In genomic region chr14:103477959-103478358, GRCm38 (mm10) we compare ENCODE assay signal across 23 mouse cellular contexts. TPM values are rescaled to one million over a fixed set of nuclear protein-coding genes. Genes with fewer than 3 reads are reported as not detected.
DNase-seq lines count a peak whose midpoint lies in the region; ATAC-seq and TF ChIP-seq lines count a peak whose summit lies in the region.
"Had no signal": no experiment of that assay in that cellular context is flagged by ENCODE, and none has a peak within 500 bp of the region (broad histone marks: within the 10 kb centered on the region; RNA-seq: fewer than 3 reads in every experiment).

No protein-coding gene starts in this region.

- TF ChIP-seq POLR2A in liver, adult 2 months (IDR thresholded peaks at IDR 0.05; ENCODE audit: extremely low read depth, insufficient read depth, low read length) = no peak
- TF ChIP-seq POLR2A in CH12.LX (IDR thresholded peaks at IDR 0.05; ENCODE audit: low read depth, low read length) = no peak
- no peak for TF ChIP-seq POLR2A in thymus, adult 2 months (IDR thresholded peaks at IDR 0.05; ENCODE audit: control insufficient read depth, extremely low read depth, insufficient read depth, low read length, poor library complexity)

- no peaks in the 10 kb centered on the region for H3K4me1 ChIP-seq in liver, adult 2 months (ENCODE audit: control insufficient read depth, insufficient read depth, low read length)
- H3K4me1 ChIP-seq in liver, embryonic 12.5 days = no peaks in the 10 kb centered on the region
- peaks cover 21 to 44% of the 10 kb centered on the region in 2 experiments for H3K4me1 ChIP-seq in CH12.LX (ENCODE audit: control insufficient read depth in 1 of 2, insufficient read depth in 2 of 2)
- 0 out of 2 replicates have a peak, but pooled peaks cover 2% of the 10 kb centered on the region for H3K4me1 ChIP-seq in thymus, adult 2 months (replicated peaks; ENCODE audit: control insufficient read depth, insufficient read depth, low read length)
- H3K4me1 ChIP-seq: heart, embryonic 15.5 days had no signal

- no peak overlapping the region for H3K4me3 ChIP-seq in liver, adult 2 months (ENCODE audit: insufficient read depth, low read depth, low read length)
- H3K4me3 ChIP-seq in liver, embryonic 12.5 days = no peak overlapping the region
- no peak overlapping the region for H3K4me3 ChIP-seq in CH12.LX (replicated peaks in 1 of 3; ENCODE audit: low read depth in 2 of 3, low read length in 2 of 3, poor library complexity in 1 of 3)
- no peak overlapping the region for H3K4me3 ChIP-seq in thymus, adult 2 months (ENCODE audit: control insufficient read depth, insufficient read depth, low read length)
- H3K4me3 ChIP-seq: heart, embryonic 15.5 days; hindbrain, embryonic 10.5 days had no signal

- no peak overlapping the region for H3K27ac ChIP-seq in liver, adult 2 months (replicated peaks; ENCODE audit: insufficient read depth, low read depth, low read length)
- H3K27ac ChIP-seq in liver, embryonic 12.5 days = no peak overlapping the region
- no peak overlapping the region for H3K27ac ChIP-seq in CH12.LX (ENCODE audit: insufficient read depth, low read depth)
- H3K27ac ChIP-seq in thymus, adult 2 months (ENCODE audit: control insufficient read depth, insufficient read depth, low read length) = no peak overlapping the region
- H3K27ac ChIP-seq: heart, embryonic 15.5 days; hindbrain, embryonic 10.5 days; hindbrain, postnatal 0 days; kidney, postnatal 0 days had no signal

- intact Hi-C loops in left cerebral cortex, postnatal 4 days (cut with DNase I) = no loop called here

- DNase-seq in liver, adult 2 months (ENCODE audit: extremely low read depth, low read depth, low spot score) = peak; percentile 54
- DNase-seq in A20 (ENCODE audit: low read depth, low spot score) (peak; percentile 79), CH12.LX (ENCODE audit: extremely low read depth) (peak; percentile 69)
- no peak for DNase-seq in thymus, adult 2 months
- no peak for DNase-seq in urinary bladder, postnatal 4 days (ENCODE audit: low spot score in 2 of 2)
- DNase-seq in left cerebral cortex, postnatal 4 days = no peak
- DNase-seq: cerebellum, adult 11 months; cerebellum, postnatal 14 days; embryo, embryonic 11 days; layer of hippocampus, postnatal 36 days; lung, embryonic 14.5 days; retina, postnatal 1 day; thymus, postnatal 4 days had no signal

- no peaks in the 10 kb centered on the region for H3K27me3 ChIP-seq in liver, adult 2 months (ENCODE audit: control insufficient read depth, insufficient read depth, low read length)
- no peaks in the 10 kb centered on the region for H3K27me3 ChIP-seq in liver, embryonic 12.5 days (replicated peaks)
- no peaks in the 10 kb centered on the region for H3K27me3 ChIP-seq in CH12.LX (replicated peaks)
- no peaks in the 10 kb centered on the region for H3K27me3 ChIP-seq in thymus, adult 2 months (ENCODE audit: control insufficient read depth, insufficient read depth, low read length)
- H3K27me3 ChIP-seq: heart, embryonic 15.5 days; megakaryocyte, embryonic 14.5 days had no signal

- dilution Hi-C loops in CH12.LX (cut with MboI; ENCODE audit: extremely low pct_ligation_motif_present, extremely low pct_unique_long_range_greater_than_20kb, low sequenced_read_pairs) = no loop called here

- in situ Hi-C loops in CH12.LX (cut with MboI; ENCODE audit: low pct_ligation_motif_present, low pct_unique_long_range_greater_than_20kb, low sequenced_read_pairs) = no loop called here

- TF ChIP-seq CTCF in liver, adult 2 months (IDR thresholded peaks at IDR 0.05; ENCODE audit: low read depth, low read length) = no peak
- TF ChIP-seq CTCF in CH12.LX (conservative IDR thresholded peaks at IDR 0.05 in 1 of 2, IDR thresholded peaks at IDR 0.05 in 1 of 2; ENCODE audit: low read depth in 2 of 2, low read length in 2 of 2) = no peak
- TF ChIP-seq CTCF in thymus, adult 2 months (IDR thresholded peaks at IDR 0.05; ENCODE audit: borderline replicate concordance, control insufficient read depth, extremely low read depth, insufficient read depth, low read length, poor library complexity) = no peak

- no peaks in the 10 kb centered on the region for H3K79me2 ChIP-seq in liver, adult 2 months (ENCODE audit: control insufficient read depth, insufficient read depth, low read length)
- no peaks in the 10 kb centered on the region for H3K79me2 ChIP-seq in CH12.LX (replicated peaks; ENCODE audit: control insufficient read depth, extremely low read depth, insufficient read depth, poor library complexity, severe bottlenecking)

- no peak overlapping the region for H3K4me2 ChIP-seq in liver, embryonic 12.5 days
- H3K4me2 ChIP-seq in CH12.LX (ENCODE audit: insufficient read depth, low read depth, poor library complexity, severe bottlenecking) = peak overlapping the region; percentile 45; the same call in 1 of the 2 replicates
- H3K4me2 ChIP-seq: heart, embryonic 15.5 days; lung, embryonic 14.5 days had no signal

- peak; percentile 92 for TF ChIP-seq EP300 in CH12.LX (IDR thresholded peaks at IDR 0.05; ENCODE audit: low read length)

- H3K9me3 ChIP-seq in liver, embryonic 12.5 days (replicated peaks) = no peaks in the 10 kb centered on the region
- H3K9me3 ChIP-seq in CH12.LX (replicated peaks; ENCODE audit: low read length) = no peaks in the 10 kb centered on the region
- H3K9me3 ChIP-seq: G1E; heart, embryonic 15.5 days; hindbrain, embryonic 10.5 days; megakaryocyte, embryonic 14.5 days had no signal

- 77% methylated on average over 2 of the region's 2 CpGs for WGBS in liver, adult 2 months
- WGBS in liver, embryonic 12.5 days (ENCODE audit: insufficient replicate concordance) = 48% methylated on average over 2 of the region's 2 CpGs
- 48% methylated on average over 2 of the region's 2 CpGs for WGBS in thymus, adult 2 months

- TF ChIP-seq RAD21 in CH12.LX (IDR thresholded peaks at IDR 0.05; ENCODE audit: low read depth, low read length) = no peak

- no peak overlapping the region for H3K9ac ChIP-seq in liver, adult 2 months (ENCODE audit: low read depth, low read length)
- no peak overlapping the region for H3K9ac ChIP-seq in liver, embryonic 12.5 days
- peak overlapping the region; percentile 50; the same call in 1 of the 2 replicates for H3K9ac ChIP-seq in CH12.LX (ENCODE audit: insufficient read depth, low read depth)
- H3K9ac ChIP-seq: heart, embryonic 15.5 days; lung, embryonic 14.5 days had no signal

- H3K36me3 ChIP-seq in liver, adult 2 months (ENCODE audit: control insufficient read depth, insufficient read depth, low read length) = no peaks in the 10 kb centered on the region
- H3K36me3 ChIP-seq in liver, embryonic 12.5 days = no peaks in the 10 kb centered on the region
- no peaks in the 10 kb centered on the region for H3K36me3 ChIP-seq in CH12.LX (replicated peaks in 1 of 2; ENCODE audit: control insufficient read depth in 1 of 2, insufficient read depth in 1 of 2, low read length in 1 of 2)
- no peaks in the 10 kb centered on the region for H3K36me3 ChIP-seq in thymus, adult 2 months (ENCODE audit: control insufficient read depth, insufficient read depth, low read length)
- H3K36me3 ChIP-seq: G1E; heart, embryonic 15.5 days; hindbrain, embryonic 10.5 days had no signal

- no peak for ATAC-seq in liver, embryonic 12.5 days
- ATAC-seq in hematopoietic stem cell, adult 5-6 weeks (replicated peaks in 1 of 2; ENCODE audit: insufficient read depth in 1 of 2, low FRiP score in 2 of 2, low TSS enrichment in 1 of 2, low read depth in 1 of 2, poor library complexity in 2 of 2, severe bottlenecking in 2 of 2) = peak; percentile 52 to 55; a peak in 3 of 4 replicates
- ATAC-seq: hindbrain, postnatal 0 days; intestine, postnatal 0 days; midbrain, embryonic 16.5 days had no signal

TF ChIP-seq in CH12.LX, 34 proteins besides CTCF, POLR2A, EP300 and RAD21 (continues in another document):
- TF ChIP-seq UBTF (IDR thresholded peaks at IDR 0.05; ENCODE audit: low read depth, low read length) (no peak), IRF4 (IDR thresholded peaks at IDR 0.05; ENCODE audit: low read depth, low read length) (peak; percentile 92), HCFC1 (IDR thresholded peaks at IDR 0.05; ENCODE audit: low read depth, low read length) (no peak), MAZ (IDR thresholded peaks at IDR 0.05; ENCODE audit: low read depth, low read length) (peak; percentile 63; the same call in 1 of the 2 replicates), MAX (IDR thresholded peaks at IDR 0.05; ENCODE audit: low read length) (peak; percentile 34; the same call in 1 of the 2 replicates), CHD1 (IDR thresholded peaks at IDR 0.05; ENCODE audit: low read depth, low read length) (no peak), ZKSCAN1 (IDR thresholded peaks at IDR 0.05; ENCODE audit: borderline replicate concordance, low read depth, low read length) (no peak), SMC3 (IDR thresholded peaks at IDR 0.05; ENCODE audit: low read depth, low read length) (no peak; the same call in 1 of the 2 replicates), TCF12 (IDR thresholded peaks at IDR 0.05; ENCODE audit: low read depth, low read length) (no peak), ETS1 (conservative IDR thresholded peaks at IDR 0.05; ENCODE audit: low read depth, low read length) (peak; percentile 68), ZMIZ1 (IDR thresholded peaks at IDR 0.05; ENCODE audit: low read depth, low read length) (no peak), ZNF384 (IDR thresholded peaks at IDR 0.05; ENCODE audit: low read depth, low read length) (peak; percentile 81), SIN3A (IDR thresholded peaks at IDR 0.05; ENCODE audit: low read length) (peak; percentile 39; the same call in 1 of the 2 replicates), ZC3H11A (IDR thresholded peaks at IDR 0.05; ENCODE audit: low read depth, low read length) (no peak), MYC (IDR thresholded peaks at IDR 0.05; ENCODE audit: low read depth, low read length) (peak; percentile 90), BHLHE40 (IDR thresholded peaks at IDR 0.05; ENCODE audit: low read depth, low read length) (0 out of 2 replicates have a peak, but pooled peaks have one; percentile 42), PAX5 (IDR thresholded peaks at IDR 0.05; ENCODE audit: low read length) (no peak), E2F4 (IDR thresholded peaks at IDR 0.05; ENCODE audit: insufficient replicate concordance, low read depth, low read length) (no peak), RCOR1 (conservative IDR thresholded peaks at IDR 0.05; ENCODE audit: low read depth, low read length) (no peak), JUN (IDR thresholded peaks at IDR 0.05; ENCODE audit: insufficient read depth, low read depth, low read length) (no peak; the same call in 1 of the 2 replicates)

RNA-seq across cellular contexts. Expression of gene Scel, which starts 35.2 kb away (rescaled TPM):
- total RNA-seq in liver, adult 2 months (2014; rRNA removed) = not detected in 2 replicates
- polyA plus RNA-seq in liver, adult 2 months (2012; rRNA removed) = not detected in 2 replicates
- polyA plus RNA-seq in liver, embryonic 12.5 days (2016; fragmentation: Nextera tagmentation; extraction: Ambion mirVana) = 0.16 and 0.17 TPM in 2 replicates
- total RNA-seq in CH12.LX (2012; rRNA removed) (0.04 and 0.13 TPM in 2 replicates), CH12.LX (2014; rRNA removed) (0.31 and 0.62 TPM in 2 replicates)
- polyA plus RNA-seq in CH12.LX (2012; ENCODE audit: insufficient read length, low read depth) = 0.30 and 0.31 TPM in 2 replicates
- not detected in 2 replicates for total RNA-seq in hematopoietic stem cell, adult 5-6 weeks (2017)
- 0.07 and 0.10 TPM in 2 replicates for polyA plus RNA-seq in thymus, adult 2 months (2012; rRNA removed)
- total RNA-seq in left cerebral cortex, postnatal 4 days (2021) = under 1 TPM; 0.46 to 0.56 TPM
- total RNA-seq: G1E had no signal
- polyA plus RNA-seq: G1E had no signal

Comparison
In these comparisons a context has a peak if more than half of its experiments do, and no peak if none do; other contexts are left out.
1. DNase-seq: peak in liver, adult 2 months (single experiment), A20 (single experiment) and CH12.LX (single experiment); none in thymus, adult 2 months (single experiment), urinary bladder, postnatal 4 days (0 of 2) and left cerebral cortex, postnatal 4 days (single experiment).